Mouse (Mus musculus) midbrain, postnatal 0 days (tissue): ENCODE data around the gene Brip1. TPM values are rescaled to one million over a fixed set of nuclear protein-coding genes. Genes with fewer than 3 reads are reported as not detected.

Source experiments
- ATAC-seq: fragments of 200-750 bp; cut with Nextera tagmentation; 2 replicates; pipeline ENCODE4 v1.8.0; 2017; ENCODE audit warnings: moderate number of reproducible peaks, mild to moderate bottlenecking, moderate TSS enrichment, moderate library complexity; ENCODE audit not compliant: low FRiP score
- DNase-seq: peaks from one replicate; pipeline ENCODE4 v3.0.0-alpha.2; 2015; ENCODE audit warnings: low spot score
- H3K27ac ChIP-seq: fragments of 300-500 bp; sonication (generic); 2 replicates; pipeline ENCODE4 v1.5.1; 2014; ENCODE audit warnings: low read depth, mild to moderate bottlenecking, low read length, mixed read lengths
- H3K27me3 ChIP-seq: fragments of 300-500 bp; sonication (generic); 2 replicates; pipeline ENCODE4 v1.6.1; 2014; ENCODE audit warnings: low read length, control low read depth, mixed read lengths; ENCODE audit not compliant: insufficient read depth
- H3K36me3 ChIP-seq: fragments of 300-500 bp; sonication (generic); 2 replicates; pipeline ENCODE4 v1.6.1; 2014; ENCODE audit warnings: low read length, control low read depth, mixed read lengths; ENCODE audit not compliant: insufficient read depth
- H3K4me1 ChIP-seq: fragments of 300-500 bp; sonication (generic); 2 replicates; pipeline ENCODE4 v1.6.1; 2014; ENCODE audit warnings: mild to moderate bottlenecking, control low read depth, antibody characterized with exemption, low read length, mixed read lengths; ENCODE audit not compliant: insufficient read depth
- H3K4me2 ChIP-seq: fragments of 300-500 bp; sonication (generic); 2 replicates; pipeline ENCODE4 v1.6.1; 2014; ENCODE audit warnings: low read depth, mild to moderate bottlenecking, low read length, mixed read lengths; ENCODE audit not compliant: poor library complexity, severe bottlenecking
- H3K4me3 ChIP-seq: fragments of 300-500 bp; sonication (generic); 2 replicates; pipeline ENCODE4 v1.5.1; 2014; ENCODE audit warnings: low read depth, mild to moderate bottlenecking, low read length, moderate library complexity
- H3K9ac ChIP-seq: fragments of 300-500 bp; sonication (generic); replicated peaks from 2 replicates; pipeline ENCODE4 v1.6.1; 2014; ENCODE audit warnings: mild to moderate bottlenecking, low read length, moderate library complexity, mixed read lengths; ENCODE audit not compliant: poor library complexity, severe bottlenecking
- H3K9me3 ChIP-seq: fragments of 300-500 bp; sonication (generic); 2 replicates; pipeline ENCODE4 v1.6.1; 2016; ENCODE audit warnings: low read length, control low read depth
- CTCF ChIP-seq: IDR thresholded peaks from 2 replicates; pipeline ENCODE4 v1.5.1; 2016; ENCODE audit warnings: antibody characterized with exemption, mild to moderate bottlenecking
- WGBS: fragments of 180-500 bp; shearing (Covaris S2); extraction: QIAGEN DNeasy Blood & Tissue Kit; methylation state at CpG from one replicate; pipeline ENCODE4 v1.1.7; 2014; 5-methylcytosine and 5-hydroxymethylcytosine counted together
- polyA plus RNA-seq: library from polyadenylated mRNA; unstranded; fragments of >200 nt; fragmentation: Nextera tagmentation; extraction: Ambion mirVana; gene quantifications from 2 replicates; pipeline ENCODE4 v1.2.1, GENCODE M21; 2015
- total RNA-seq: library from RNA; depleted of rRNA; stranded (reverse); fragments of >200 nt; gene quantifications from 2 replicates; pipeline ENCODE4 v1.2.3, GENCODE M21; 2014

Gene Brip1
- total and polyA plus RNA-seq, 2 experiments from 2014 or later: 0.31 to 0.38 TPM

- H3K9ac ChIP-seq: no peak overlapping the region
- 94% methylated on average over 2 of the region's 2 CpGs for WGBS
- H3K27me3 ChIP-seq: no peaks in the 10 kb centered on the region
- H3K36me3 ChIP-seq: peaks cover 7% of the 10 kb centered on the region
- H3K4me1 ChIP-seq: no peaks in the 10 kb centered on the region
- no peak overlapping the region for H3K27ac ChIP-seq
- no peak for ATAC-seq
- TF ChIP-seq CTCF: no peak
- DNase-seq: no peak
- 0 out of 2 replicates have a peak, but pooled peaks cover 4% of the 10 kb centered on the region for H3K9me3 ChIP-seq
- H3K4me2 ChIP-seq: no peak overlapping the region
- H3K4me3 ChIP-seq: no peak overlapping the region
Observed at GRCm38 (mm10) chr11:86209123-86209522, 8.1 kb upstream of the Brip1 start.

GRCm38 (mm10) chr11:86205876-86206275 lies 4.9 kb upstream of the Brip1 start:
- Histone ChIP-seq H3K27ac (no peak overlapping the region), H3K4me2 (no peak overlapping the region), H3K9ac (no peak overlapping the region), H3K4me1 (0 out of 2 replicates have a peak, but pooled peaks cover 2% of the 10 kb centered on the region), H3K27me3 (no peaks in the 10 kb centered on the region), H3K36me3 (peaks cover 7% of the 10 kb centered on the region; the same call in 1 of the 2 replicates), H3K9me3 (0 out of 2 replicates have a peak, but pooled peaks cover 4% of the 10 kb centered on the region), H3K4me3 (no peak overlapping the region)
- TF ChIP-seq CTCF: no peak
- DNase-seq (no peak), ATAC-seq (no peak)
- 98% methylated on average over 4 of the region's 4 CpGs for whole genome bisulfite sequencing

- 98% methylated on average over 5 of the region's 5 CpGs for WGBS
Observed at GRCm38 (mm10) chr11:86205031-86205430, 4.0 kb upstream of the Brip1 start.

GRCm38 (mm10) chr11:86201901-86202675 lies 1.1 kb upstream of the Brip1 start:
- TF ChIP-seq CTCF: no peak
- Histone ChIP-seq H3K4me2 (peak overlapping the region; percentile 79), H3K9ac (peak overlapping the region; percentile 57), H3K4me3 (peak overlapping the region; percentile 61), H3K27me3 (no peaks in the 10 kb centered on the region), H3K36me3 (peaks cover 6% of the 10 kb centered on the region; the same call in 1 of the 2 replicates), H3K27ac (peak overlapping the region; percentile 39; the same call in 1 of the 2 replicates), H3K4me1 (0 out of 2 replicates have a peak, but pooled peaks cover 2% of the 10 kb centered on the region), H3K9me3 (0 out of 2 replicates have a peak, but pooled peaks cover 4% of the 10 kb centered on the region)
- no peak for DNase-seq
- ATAC-seq: no peak
- 56% methylated on average over 16 of the region's 16 CpGs for WGBS

More at GRCm38 (mm10) chr11:86205031-86205430, 4.0 kb upstream of the Brip1 start:
- Histone ChIP-seq H3K9me3 (0 out of 2 replicates have a peak, but pooled peaks cover 4% of the 10 kb centered on the region), H3K27ac (no peak overlapping the region), H3K4me2 (no peak overlapping the region), H3K27me3 (no peaks in the 10 kb centered on the region), H3K4me1 (0 out of 2 replicates have a peak, but pooled peaks cover 2% of the 10 kb centered on the region), H3K4me3 (no peak overlapping the region), H3K36me3 (peaks cover 7% of the 10 kb centered on the region; the same call in 1 of the 2 replicates), H3K9ac (no peak overlapping the region)
- TF ChIP-seq CTCF: no peak
- ATAC-seq (no peak), DNase-seq (no peak)

- no peak for TF ChIP-seq CTCF
- H3K4me1 ChIP-seq: 0 out of 2 replicates have a peak, but pooled peaks cover 2% of the 10 kb centered on the region
- H3K27ac ChIP-seq: 0 out of 2 replicates have a peak overlapping the region, but pooled peaks have one; percentile 21
- ATAC-seq (peak; percentile 76), DNase-seq (no peak)
- peak overlapping the region; percentile 79 for H3K4me2 ChIP-seq
- 0 out of 2 replicates have a peak overlapping the region, but pooled peaks have one; percentile 44 for H3K9ac ChIP-seq
- peak overlapping the region; percentile 61 for H3K4me3 ChIP-seq
- WGBS: 2% methylated on average over 21 of the region's 21 CpGs
- H3K36me3 ChIP-seq: 0 out of 2 replicates have a peak, but pooled peaks cover 3% of the 10 kb centered on the region
- 0 out of 2 replicates have a peak, but pooled peaks cover 4% of the 10 kb centered on the region for H3K9me3 ChIP-seq
- H3K27me3 ChIP-seq: no peaks in the 10 kb centered on the region
Observed at GRCm38 (mm10) chr11:86200460-86201021, 452 bp downstream of the Brip1 start.
